Mouse (Mus musculus): ENCODE data around the gene Vmn2r9.
"Not testable (repeated sequence)": the region's sequence is repeated elsewhere in the genome, so short reads cannot be mapped to it uniquely, and the experiment has no call there.

The Vmn2r9 gene

GRCm38 (mm10) chr5:108852501-108852900 lies at the start of gene Vmn2r9:
Gene Vmn2r9, minus strand, starts transcription at chr5:108852601.
- not testable (repeated sequence) for DNase-seq (ENCODE audit: low read depth in 2 of 2, low spot score in 2 of 2)

GRCm38 (mm10) chr5:108866746-108867145 lies 14.3 kb upstream of the Vmn2r9 start:
- DNase-seq (ENCODE audit: low read depth in 2 of 2, low spot score in 2 of 2), result not testable (repeated sequence)

GRCm38 (mm10) chr5:108849466-108849865 lies 2.9 kb downstream of the Vmn2r9 start:
- DNase-seq (ENCODE audit: low read depth in 2 of 2, low spot score in 2 of 2), result no peak

- no peak for DNase-seq (ENCODE audit: low read depth in 2 of 2, low spot score in 2 of 2)
Measured at GRCm38 (mm10) chr5:108836156-108836555, 16.2 kb downstream of the Vmn2r9 start.

- no peak for DNase-seq (ENCODE audit: low read depth in 2 of 2, low spot score in 2 of 2)
Measured at GRCm38 (mm10) chr5:108823276-108823675, 29.1 kb downstream of the Vmn2r9 start.

- DNase-seq (ENCODE audit: low read depth in 2 of 2, low spot score in 2 of 2), result not testable (repeated sequence)
Measured at GRCm38 (mm10) chr5:108808750-108809149, 43.7 kb downstream of the Vmn2r9 start, which contains the start of gene Vmn2r8. Gene Vmn2r8, minus strand, starts transcription at chr5:108808850.

GRCm38 (mm10) chr5:108803646-108804045 lies 48.8 kb downstream of the Vmn2r9 start:
- no peak for DNase-seq (ENCODE audit: low read depth in 2 of 2, low spot score in 2 of 2)

GRCm38 (mm10) chr5:108795263-108795662 lies 57.1 kb downstream of the Vmn2r9 start, which contains the start of gene Tmed11:
Gene Tmed11, minus strand, starts transcription at chr5:108795363.
- not testable (repeated sequence) for DNase-seq (ENCODE audit: low read depth in 2 of 2, low spot score in 2 of 2)

- DNase-seq (ENCODE audit: low read depth in 2 of 2, low spot score in 2 of 2), result not testable (repeated sequence)
Measured at GRCm38 (mm10) chr5:108790385-108790784, 62.0 kb downstream of the Vmn2r9 start.
